Mouse (Mus musculus) G1E (cell line): ENCODE data around the gene Rnf141.

Experiments
- CTCF ChIP-seq: IDR thresholded peaks from 2 replicates; pipeline ENCODE4 v1.5.1; 2012; ENCODE audit warnings: low read depth, low read length, inconsistent platforms, mixed read lengths
- GATA1 ChIP-seq: IDR thresholded peaks from 2 replicates; pipeline ENCODE4 v1.6.1; 2012; ENCODE audit warnings: borderline replicate concordance, low read length, inconsistent platforms, mixed read lengths

- TF ChIP-seq CTCF (no peak), GATA1 (no peak)
Measured at GRCm38 (mm10) chr7:110823076-110823475, 21.2 kb downstream of the Rnf141 start.
